Mouse (Mus musculus): Measurements from ENCODE around the gene Vsx2.

DNA sequence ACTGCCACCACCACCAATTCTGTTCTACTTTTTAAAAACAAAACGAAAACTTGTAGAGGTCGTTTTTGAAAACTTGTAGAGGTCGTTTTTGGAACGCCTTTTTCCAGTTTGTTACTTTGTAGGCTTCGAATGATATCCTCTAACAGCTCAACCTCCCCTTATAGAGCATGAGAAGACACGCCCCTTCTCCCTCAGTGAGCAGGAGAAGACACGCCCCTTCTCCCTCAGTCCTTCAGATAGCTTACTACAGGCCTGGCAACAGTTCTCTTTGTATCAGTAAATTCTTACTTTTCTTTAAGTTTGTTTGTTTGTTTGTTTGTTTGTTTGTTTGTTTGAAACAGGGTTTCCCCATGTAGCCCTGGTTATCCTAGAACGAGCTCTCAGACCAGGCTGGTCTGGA lies 14.3 kb upstream of the Vsx2 start:
- TF ChIP-seq HCFC1 (IDR thresholded peaks at IDR 0.05; ENCODE audit: low read depth, low read length) (no peak), MAZ (IDR thresholded peaks at IDR 0.05; ENCODE audit: low read depth, low read length) (no peak), BHLHE40 (IDR thresholded peaks at IDR 0.05; ENCODE audit: low read depth, low read length) (no peak), E2F4 (IDR thresholded peaks at IDR 0.05; ENCODE audit: insufficient replicate concordance, low read depth, low read length) (no peak), ZC3H11A (IDR thresholded peaks at IDR 0.05; ENCODE audit: low read depth, low read length) (no peak), GABPA (IDR thresholded peaks at IDR 0.05; ENCODE audit: insufficient replicate concordance, low read depth, low read length) (no peak)
